Mouse (Mus musculus) liver, embryonic 14.5 days (tissue): Measurements from ENCODE around the gene Olfr482.

Source experiments
- CTCF ChIP-seq: IDR thresholded peaks from 2 replicates; pipeline ENCODE4 v1.5.1; 2016; ENCODE audit warnings: antibody characterized with exemption, low read depth, control low read depth
- EP300 ChIP-seq: IDR thresholded peaks from 2 replicates; pipeline ENCODE4 v1.6.1; 2016; ENCODE audit warnings: antibody characterized with exemption, low read depth

DNA sequence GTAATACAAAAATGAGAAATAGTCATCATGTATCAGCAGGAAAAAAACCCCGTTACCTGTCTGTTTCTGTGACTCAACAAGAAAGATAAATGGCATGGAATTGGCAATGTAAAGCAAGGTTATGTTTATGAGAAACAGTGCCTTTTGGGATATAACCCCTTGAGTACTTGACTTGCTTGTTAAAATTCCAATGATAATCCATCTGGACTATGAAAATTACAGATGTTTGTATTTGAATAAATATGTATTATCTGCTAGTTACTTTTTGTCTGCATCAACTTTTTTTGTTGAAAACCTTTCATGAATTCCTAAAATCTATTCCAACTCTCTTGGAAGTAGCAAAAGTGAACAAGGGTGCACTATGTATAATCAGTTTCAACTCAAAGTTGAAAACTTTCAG is 30.1 kb downstream of the Olfr482 start, which contains the start of gene Olfr480:
- TF ChIP-seq CTCF (no peak), EP300 (no peak)
